Mouse (Mus musculus) hindbrain, embryonic 11.5 days (tissue): ENCODE measurements around the gene Prkn. TPM values are rescaled to one million over a fixed set of nuclear protein-coding genes. Genes with fewer than 3 reads are reported as not detected.

ENCODE experiments used
- ATAC-seq: fragments of 200-750 bp; cut with Nextera tagmentation; 2 replicates; pipeline ENCODE4 v1.8.0; 2017; ENCODE audit warnings: mild to moderate bottlenecking, moderate TSS enrichment, moderate library complexity; ENCODE audit not compliant: low FRiP score
- DNase-seq: peaks from one replicate; pipeline ENCODE4 v3.0.0-alpha.2; 2015; ENCODE audit warnings: low spot score
- H3K27ac ChIP-seq: fragments of 300-500 bp; sonication (generic); 2 replicates; pipeline ENCODE4 v1.5.1; 2014; ENCODE audit warnings: mild to moderate bottlenecking, low read depth, low read length
- H3K27me3 ChIP-seq: fragments of 300-500 bp; sonication (generic); 2 replicates; pipeline ENCODE4 v1.6.1; 2014; ENCODE audit warnings: mild to moderate bottlenecking, low read length, moderate library complexity, mixed read lengths; ENCODE audit not compliant: control insufficient read depth, insufficient read depth
- H3K36me3 ChIP-seq: fragments of 300-500 bp; sonication (generic); 2 replicates; pipeline ENCODE4 v1.6.1; 2014; ENCODE audit warnings: mild to moderate bottlenecking, low read length, moderate library complexity, mixed read lengths; ENCODE audit not compliant: control insufficient read depth, insufficient read depth
- H3K4me1 ChIP-seq: fragments of 300-500 bp; sonication (generic); replicated peaks from 2 replicates; pipeline ENCODE4 v1.6.1; 2014; ENCODE audit warnings: low read length, mixed read lengths; ENCODE audit not compliant: control insufficient read depth, insufficient read depth
- H3K4me2 ChIP-seq: fragments of 300-500 bp; sonication (generic); replicated peaks from 2 replicates; pipeline ENCODE4 v1.6.1; 2014; ENCODE audit warnings: mild to moderate bottlenecking, low read depth, low read length
- H3K4me3 ChIP-seq: fragments of 300-500 bp; sonication (generic); 2 replicates; pipeline ENCODE4 v1.5.1; 2014; ENCODE audit warnings: low read depth, low read length
- H3K9ac ChIP-seq: fragments of 300-500 bp; sonication (generic); 2 replicates; pipeline ENCODE4 v1.6.1; 2014; ENCODE audit warnings: low read depth, low read length
- H3K9me3 ChIP-seq: fragments of 300-500 bp; sonication (generic); 2 replicates; pipeline ENCODE4 v1.6.1; 2016; ENCODE audit warnings: low read length; ENCODE audit not compliant: control insufficient read depth
- WGBS: fragments of 180-500 bp; shearing (Covaris S2); extraction: QIAGEN DNeasy Blood & Tissue Kit; methylation state at CpG from one replicate; pipeline ENCODE4 v1.1.7; 2014; 5-methylcytosine and 5-hydroxymethylcytosine counted together
- polyA plus RNA-seq: library from polyadenylated mRNA; unstranded; fragments of >200 nt; fragmentation: Nextera tagmentation; extraction: Ambion mirVana; gene quantifications from 2 replicates; pipeline ENCODE4 v1.2.1, GENCODE M21; 2014

The Prkn gene
- polyA plus RNA-seq, 1 experiment from 2014 or later: 1.9 TPM

DNA sequence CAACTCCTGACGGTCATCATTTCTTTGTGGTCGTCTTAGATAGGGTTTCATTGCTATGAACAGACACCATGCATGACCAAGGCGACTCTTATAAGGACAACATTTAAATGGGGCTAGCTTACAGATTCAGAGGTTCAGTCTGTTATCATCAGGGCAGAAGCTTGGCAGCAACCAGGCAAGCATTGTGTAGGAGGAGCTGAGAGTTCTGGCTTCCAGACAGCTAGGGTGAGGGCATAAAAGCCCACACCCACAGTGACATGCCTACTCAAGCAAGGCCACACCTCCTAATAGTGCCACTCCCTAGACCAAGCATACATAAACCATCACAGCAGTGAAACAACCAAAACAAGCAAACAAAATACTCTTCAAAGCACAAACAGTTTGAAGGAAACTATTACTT, 579.3 kb downstream of the Prkn start:
- Histone ChIP-seq H3K4me2 (no peak overlapping the region), H3K9ac (no peak overlapping the region), H3K27me3 (no peaks in the 10 kb centered on the region), H3K4me1 (no peaks in the 10 kb centered on the region), H3K27ac (no peak overlapping the region), H3K4me3 (no peak overlapping the region), H3K9me3 (no peaks in the 10 kb centered on the region), H3K36me3 (no peaks in the 10 kb centered on the region)
- ATAC-seq (no peak), DNase-seq (no peak)
- WGBS: 90% methylated on average over 3 of the region's 3 CpGs

DNA sequence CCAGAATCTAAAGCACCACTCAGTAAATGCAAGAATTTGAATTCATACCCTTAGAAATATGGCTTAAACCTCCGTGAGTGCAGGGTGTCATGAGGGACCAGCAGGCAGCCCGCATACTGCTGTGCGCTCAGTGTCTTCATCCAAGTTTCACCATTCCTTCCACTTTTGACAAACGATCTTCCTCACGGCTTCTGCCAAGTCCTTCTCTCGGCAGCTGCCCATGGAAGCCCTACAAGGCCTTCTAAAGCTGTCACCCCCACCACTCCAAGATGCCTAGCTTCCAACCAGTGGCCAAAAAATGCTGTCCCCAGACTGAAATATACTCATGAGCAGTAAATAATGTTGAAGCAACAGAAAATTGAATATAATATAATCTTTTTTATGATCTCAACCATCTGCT, 580.7 kb downstream of the Prkn start:
- DNase-seq (no peak), ATAC-seq (no peak)
- H3K4me2 ChIP-seq: no peak overlapping the region
- H3K4me1 ChIP-seq: no peaks in the 10 kb centered on the region
- H3K9me3 ChIP-seq: no peaks in the 10 kb centered on the region
- no peaks in the 10 kb centered on the region for H3K27me3 ChIP-seq
- no peak overlapping the region for H3K27ac ChIP-seq
- no peak overlapping the region for H3K4me3 ChIP-seq
- no peaks in the 10 kb centered on the region for H3K36me3 ChIP-seq
- 64% methylated on average over 6 of the region's 6 CpGs for WGBS
- no peak overlapping the region for H3K9ac ChIP-seq

DNA sequence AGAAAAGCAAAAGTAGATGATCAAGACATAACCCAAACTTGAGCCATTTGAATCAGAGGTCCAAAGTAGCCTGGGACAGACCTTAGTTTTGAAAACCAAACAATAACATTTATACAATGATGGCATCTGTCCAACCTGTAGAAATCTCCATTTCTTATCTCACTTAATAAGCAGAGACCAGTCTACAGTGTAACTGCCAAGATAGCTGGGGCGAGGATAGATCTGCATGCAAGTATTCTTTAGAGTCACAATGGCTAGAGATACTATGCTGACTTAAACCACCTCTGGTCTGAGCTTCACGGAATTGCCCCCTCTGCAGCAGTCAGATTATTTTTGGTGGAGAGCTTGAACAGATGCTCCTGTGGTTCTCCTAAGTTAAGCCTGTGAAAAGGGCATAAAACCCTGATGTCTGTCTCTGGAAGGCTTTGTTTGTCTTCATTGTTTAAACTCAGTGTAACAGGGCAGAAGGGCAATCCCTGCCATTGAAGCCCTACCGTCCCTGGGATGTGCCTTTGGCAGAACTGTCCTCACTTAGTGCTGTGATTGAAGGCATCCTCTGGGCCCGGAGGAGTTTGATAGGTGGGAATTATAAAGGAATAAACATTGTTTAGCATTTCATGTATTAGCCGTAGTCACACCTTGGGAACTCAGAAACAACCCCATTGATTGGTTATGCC, 581.2 kb downstream of the Prkn start:
- Histone ChIP-seq H3K4me3 (no peak overlapping the region), H3K9me3 (no peaks in the 10 kb centered on the region), H3K4me1 (no peaks in the 10 kb centered on the region), H3K4me2 (no peak overlapping the region), H3K9ac (no peak overlapping the region), H3K27ac (no peak overlapping the region), H3K36me3 (no peaks in the 10 kb centered on the region), H3K27me3 (no peaks in the 10 kb centered on the region)
- 35% methylated on average over 5 of the region's 5 CpGs for WGBS
- DNase-seq: no peak
- ATAC-seq: no peak

DNA sequence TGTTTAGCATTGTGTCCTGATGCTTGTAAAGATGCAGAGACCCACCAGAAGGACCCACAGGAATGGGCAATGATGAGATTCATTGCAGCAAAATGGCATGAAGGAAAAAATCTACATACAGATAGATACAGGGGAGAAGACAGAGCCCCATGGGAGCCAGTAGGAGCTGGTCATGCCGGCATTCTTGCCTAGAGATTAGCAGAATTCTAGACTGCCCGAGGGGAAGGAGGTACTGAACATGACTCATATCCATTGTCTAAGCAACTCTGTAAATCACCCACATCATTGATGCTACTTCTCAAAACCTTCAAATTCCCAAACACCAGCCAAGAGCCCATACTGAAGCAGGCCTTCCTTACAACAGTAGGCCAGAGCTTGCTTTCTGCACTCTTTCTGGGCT, 591.1 kb downstream of the Prkn start:
- Histone ChIP-seq H3K4me3 (no peak overlapping the region), H3K4me1 (no peaks in the 10 kb centered on the region), H3K27me3 (no peaks in the 10 kb centered on the region), H3K36me3 (no peaks in the 10 kb centered on the region), H3K9ac (no peak overlapping the region), H3K27ac (no peak overlapping the region), H3K9me3 (no peaks in the 10 kb centered on the region), H3K4me2 (no peak overlapping the region)
- WGBS: 92% methylated on average over 2 of the region's 2 CpGs
- DNase-seq (no peak), ATAC-seq (no peak)

DNA sequence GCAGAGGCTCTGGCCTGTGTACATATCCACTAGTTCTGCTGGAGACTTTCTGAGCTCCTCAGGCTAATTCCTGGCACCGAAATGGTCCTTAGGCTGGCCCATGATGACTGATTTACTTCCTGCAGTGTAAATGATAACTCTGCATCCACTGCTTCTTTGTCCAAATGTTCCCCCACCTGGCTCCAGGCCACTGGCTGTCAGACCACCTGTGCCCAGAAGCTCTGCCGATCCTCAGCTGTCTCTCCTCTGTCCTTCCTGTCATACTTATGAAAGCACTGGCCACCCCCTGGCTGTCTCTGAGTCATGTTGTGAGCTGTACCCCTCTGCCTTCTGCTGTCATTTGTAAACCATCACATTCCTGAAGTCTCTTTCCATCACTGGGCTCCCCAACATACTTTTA, 592.4 kb downstream of the Prkn start:
- Histone ChIP-seq H3K27me3 (no peaks in the 10 kb centered on the region), H3K9me3 (no peaks in the 10 kb centered on the region), H3K4me3 (no peak overlapping the region), H3K36me3 (no peaks in the 10 kb centered on the region), H3K4me1 (no peaks in the 10 kb centered on the region), H3K4me2 (no peak overlapping the region), H3K9ac (no peak overlapping the region), H3K27ac (no peak overlapping the region)
- ATAC-seq (no peak), DNase-seq (no peak)
- WGBS: 95% methylated on average over 2 of the region's 2 CpGs

DNA sequence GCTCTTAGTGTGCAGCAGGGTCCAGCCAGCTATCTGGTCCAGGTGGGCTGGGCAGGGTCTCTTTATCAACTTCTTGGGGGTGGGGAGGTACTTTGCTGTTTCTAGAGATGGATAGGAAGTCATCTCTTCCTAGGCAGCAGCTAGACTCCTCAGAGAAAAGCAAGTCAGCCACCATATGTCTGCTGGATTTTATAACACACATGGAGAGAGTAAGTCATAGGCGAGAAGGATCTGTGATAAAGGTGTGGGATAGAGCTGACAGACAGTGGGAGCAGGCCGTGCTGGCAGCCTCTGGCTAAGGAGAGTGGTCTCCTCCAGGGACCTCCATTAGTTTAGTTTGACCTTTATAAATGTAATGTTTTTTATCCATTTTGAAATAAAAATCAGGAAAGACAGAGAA, 622.5 kb downstream of the Prkn start:
- H3K4me2 ChIP-seq: no peak overlapping the region
- 85% methylated on average over 2 of the region's 2 CpGs for WGBS
- no peaks in the 10 kb centered on the region for H3K9me3 ChIP-seq
- ATAC-seq (no peak), DNase-seq (no peak)
- H3K27me3 ChIP-seq: no peaks in the 10 kb centered on the region
- H3K4me3 ChIP-seq: no peak overlapping the region
- no peak overlapping the region for H3K27ac ChIP-seq
- H3K4me1 ChIP-seq: no peaks in the 10 kb centered on the region
- H3K36me3 ChIP-seq: no peaks in the 10 kb centered on the region
- no peak overlapping the region for H3K9ac ChIP-seq

DNA sequence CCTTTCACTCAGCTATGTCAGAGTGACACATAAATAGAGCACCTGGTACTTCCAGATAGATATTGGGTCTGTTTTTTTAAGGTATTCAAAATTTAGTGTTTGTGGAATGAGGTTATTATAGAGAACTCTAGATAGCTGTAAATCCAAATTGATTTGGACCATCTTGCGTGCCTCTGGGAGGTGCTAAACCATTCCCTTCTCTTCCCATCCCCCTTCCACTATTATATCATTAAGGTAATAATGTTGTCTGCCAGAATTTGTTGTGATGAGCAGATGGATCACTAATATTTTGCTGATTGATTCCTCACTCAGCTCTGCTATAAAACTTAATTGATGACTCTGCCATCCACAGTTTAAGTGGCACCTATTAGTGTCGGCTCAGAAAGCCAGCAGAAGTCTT, 625.9 kb downstream of the Prkn start:
- no peak overlapping the region for H3K4me2 ChIP-seq
- H3K4me3 ChIP-seq: no peak overlapping the region
- WGBS: 68% methylated on average over 2 of the region's 2 CpGs
- no peak overlapping the region for H3K9ac ChIP-seq
- no peaks in the 10 kb centered on the region for H3K4me1 ChIP-seq
- H3K27me3 ChIP-seq: no peaks in the 10 kb centered on the region
- no peaks in the 10 kb centered on the region for H3K36me3 ChIP-seq
- no peak for DNase-seq
- no peak overlapping the region for H3K27ac ChIP-seq
- H3K9me3 ChIP-seq: no peaks in the 10 kb centered on the region
- no peak for ATAC-seq

DNA sequence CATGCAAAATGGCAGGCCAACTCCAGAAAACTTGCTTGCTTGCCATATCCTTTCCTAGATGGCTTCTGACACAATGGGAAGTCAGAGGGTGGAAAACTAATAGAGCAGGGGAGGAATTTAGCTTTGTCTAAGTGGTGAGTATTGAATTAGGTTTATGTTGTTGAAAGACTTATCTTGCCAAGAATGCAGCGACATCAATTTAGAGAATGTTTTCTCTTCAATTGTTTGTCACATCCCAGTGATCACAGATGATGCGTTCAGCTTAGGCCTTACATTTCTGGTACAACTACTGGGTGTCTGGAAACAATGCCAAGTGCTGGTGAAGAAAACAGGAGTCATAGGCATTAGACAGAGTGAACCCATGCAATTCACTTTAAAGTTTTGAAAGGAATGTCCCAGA, 628.4 kb downstream of the Prkn start:
- H3K4me1 ChIP-seq: no peaks in the 10 kb centered on the region
- no peak overlapping the region for H3K4me3 ChIP-seq
- no peaks in the 10 kb centered on the region for H3K9me3 ChIP-seq
- H3K9ac ChIP-seq: no peak overlapping the region
- H3K27ac ChIP-seq: no peak overlapping the region
- no peaks in the 10 kb centered on the region for H3K36me3 ChIP-seq
- ATAC-seq: no peak
- no peak overlapping the region for H3K4me2 ChIP-seq
- DNase-seq: no peak
- no peaks in the 10 kb centered on the region for H3K27me3 ChIP-seq
- 89% methylated on average over 2 of the region's 2 CpGs for WGBS

DNA sequence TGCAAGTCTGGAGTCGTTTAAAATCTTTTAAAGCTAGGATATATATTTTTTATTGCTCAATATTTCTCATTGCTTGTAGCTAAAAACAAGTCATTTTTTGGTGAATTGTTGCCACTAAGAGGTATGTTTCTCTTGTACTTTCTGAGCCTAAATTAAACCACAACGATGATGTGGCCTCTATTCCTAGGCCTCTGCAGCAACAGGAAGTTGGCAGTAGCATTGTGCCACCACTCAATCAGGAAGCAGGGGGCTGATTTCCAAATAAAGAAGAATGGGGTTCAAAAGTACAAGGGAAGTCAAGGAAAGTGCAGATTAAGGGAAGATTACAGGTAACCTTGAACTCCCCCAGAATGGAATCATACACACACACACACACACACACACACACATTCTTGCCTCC, 642.8 kb downstream of the Prkn start:
- DNase-seq (no peak), ATAC-seq (no peak)
- Histone ChIP-seq H3K4me1 (no peaks in the 10 kb centered on the region), H3K4me3 (no peak overlapping the region), H3K27ac (no peak overlapping the region), H3K27me3 (no peaks in the 10 kb centered on the region), H3K36me3 (no peaks in the 10 kb centered on the region), H3K9me3 (no peaks in the 10 kb centered on the region), H3K9ac (no peak overlapping the region), H3K4me2 (no peak overlapping the region)
- 93% methylated on average over 2 of the region's 2 CpGs for WGBS
